Mouse (Mus musculus) kidney, adult 2 months (tissue): ENCODE measurements around the gene Exoc3l.

ENCODE experiments used
- CTCF ChIP-seq: fragments of 200-500 bp; conservative IDR thresholded peaks from 2 replicates; pipeline ENCODE4 v1.5.1; 2011; ENCODE audit warnings: low read depth, mild to moderate bottlenecking, control low read depth, low read length, moderate library complexity, mixed read lengths; ENCODE audit not compliant: insufficient read depth, insufficient read length
- POLR2A ChIP-seq: fragments of 200-500 bp; IDR thresholded peaks from one replicate; pipeline ENCODE4 v1.6.1; 2011; ENCODE audit warnings: low read depth, low read length, control low read depth

DNA sequence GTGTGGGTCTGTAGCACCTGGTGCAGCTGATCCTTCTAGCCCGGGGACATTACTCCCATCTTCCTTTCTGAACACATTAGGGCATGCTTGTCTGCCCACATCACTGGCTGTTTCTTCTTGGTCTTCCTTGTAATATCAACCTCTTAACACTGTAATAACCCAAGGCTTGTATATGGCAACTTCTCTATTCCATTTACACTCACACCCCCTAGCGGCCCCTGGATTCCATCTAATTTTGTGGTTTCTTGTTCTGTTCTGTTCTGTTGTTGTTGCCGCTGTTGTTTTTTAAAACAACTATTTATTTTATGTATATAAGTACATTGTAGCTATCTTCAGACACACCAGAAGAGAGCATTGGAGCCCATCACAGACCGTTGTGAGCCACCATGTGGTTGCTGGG is 9.0 kb downstream of the Exoc3l start:
- no peak for TF ChIP-seq POLR2A
- TF ChIP-seq CTCF, result no peak
